Mouse (Mus musculus) intestine, embryonic 14.5 days (tissue): ENCODE measurements around the gene Ulk4. TPM values are rescaled to one million over a fixed set of nuclear protein-coding genes. Genes with fewer than 3 reads are reported as not detected.
"Not testable (repeated sequence)": the region's sequence is repeated elsewhere in the genome, so short reads cannot be mapped to it uniquely, and the experiment has no call there.

Experiments
- ATAC-seq: fragments of 200-750 bp; cut with Nextera tagmentation; replicated peaks from 2 replicates; pipeline ENCODE4 v1.8.0; 2017; ENCODE audit warnings: low read depth, moderate number of reproducible peaks, moderate TSS enrichment, moderate library complexity; ENCODE audit not compliant: low FRiP score, low TSS enrichment
- DNase-seq: peaks from one replicate; pipeline ENCODE4 v3.0.0-alpha.2; 2018; ENCODE audit warnings: low spot score
- H3K27ac ChIP-seq: fragments of 300-500 bp; sonication (generic); 2 replicates; pipeline ENCODE4 v1.5.1; 2014; ENCODE audit warnings: low read depth, mild to moderate bottlenecking, control low read depth
- H3K27me3 ChIP-seq: fragments of 300-500 bp; sonication (generic); replicated peaks from 2 replicates; pipeline ENCODE4 v1.6.1; 2014; ENCODE audit warnings: low read length, control low read depth; ENCODE audit not compliant: control insufficient read depth, insufficient read depth
- H3K36me3 ChIP-seq: fragments of 300-500 bp; sonication (generic); 2 replicates; pipeline ENCODE4 v1.6.1; 2014; ENCODE audit warnings: low read length, control low read depth; ENCODE audit not compliant: control insufficient read depth, insufficient read depth
- H3K4me1 ChIP-seq: fragments of 300-500 bp; sonication (generic); replicated peaks from 2 replicates; pipeline ENCODE4 v1.6.1; 2014; ENCODE audit warnings: low read length, control low read depth, mixed read lengths; ENCODE audit not compliant: control insufficient read depth, insufficient read depth
- H3K4me2 ChIP-seq: fragments of 300-500 bp; sonication (generic); 2 replicates; pipeline ENCODE4 v1.6.1; 2014; ENCODE audit warnings: low read length
- H3K4me3 ChIP-seq: fragments of 300-500 bp; sonication (generic); 2 replicates; pipeline ENCODE4 v1.5.1; 2014; ENCODE audit warnings: low read depth, low read length, control low read depth, mixed read lengths
- H3K9ac ChIP-seq: fragments of 300-500 bp; sonication (generic); 2 replicates; pipeline ENCODE4 v1.6.1; 2014; ENCODE audit warnings: mild to moderate bottlenecking, low read length
- H3K9me3 ChIP-seq: fragments of 300-500 bp; sonication (generic); 2 replicates; pipeline ENCODE4 v1.6.1; 2016; ENCODE audit warnings: low read length, control low read depth; ENCODE audit not compliant: control insufficient read depth
- WGBS: fragments of 180-500 bp; shearing (Covaris S2); extraction: QIAGEN DNeasy Blood & Tissue Kit; methylation state at CpG from one replicate; pipeline ENCODE4 v1.1.7; 2014; 5-methylcytosine and 5-hydroxymethylcytosine counted together
- polyA plus RNA-seq: library from polyadenylated mRNA; unstranded; fragments of >200 nt; fragmentation: Nextera tagmentation; extraction: Ambion mirVana; gene quantifications from 2 replicates; pipeline ENCODE4 v1.2.1, GENCODE M21; 2014

The Ulk4 gene
- polyA plus RNA-seq, 1 experiment from 2014 or later = 122 TPM

DNA sequence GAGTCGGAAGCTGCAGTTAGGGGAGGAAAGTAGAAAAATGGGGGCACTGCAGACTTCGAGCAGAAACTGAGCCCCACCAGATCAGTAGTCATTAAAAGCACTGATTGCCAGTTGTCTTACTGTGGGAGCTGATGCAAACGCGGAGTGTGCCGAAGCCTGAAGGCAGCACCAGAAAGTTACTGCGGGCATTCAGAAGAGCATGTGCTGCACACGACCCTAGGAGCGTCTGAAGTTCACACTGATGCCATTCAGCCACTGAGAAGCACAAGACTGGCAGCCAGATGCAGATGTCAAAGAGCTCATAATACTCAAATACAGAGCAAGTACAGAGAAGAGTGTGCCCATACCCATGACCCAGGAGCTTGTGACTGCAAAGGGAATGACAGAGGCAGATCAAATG, 216.7 kb downstream of the Ulk4 start:
- Histone ChIP-seq H3K4me3 (no peak overlapping the region), H3K9me3 (no peaks in the 10 kb centered on the region), H3K27ac (no peak overlapping the region), H3K9ac (no peak overlapping the region), H3K4me2 (no peak overlapping the region), H3K4me1 (peaks cover 3% of the 10 kb centered on the region), H3K27me3 (no peaks in the 10 kb centered on the region), H3K36me3 (no peaks in the 10 kb centered on the region)
- peak; percentile 21 for DNase-seq
- 74% methylated on average over 8 of the region's 8 CpGs for WGBS
- ATAC-seq = no peak

DNA sequence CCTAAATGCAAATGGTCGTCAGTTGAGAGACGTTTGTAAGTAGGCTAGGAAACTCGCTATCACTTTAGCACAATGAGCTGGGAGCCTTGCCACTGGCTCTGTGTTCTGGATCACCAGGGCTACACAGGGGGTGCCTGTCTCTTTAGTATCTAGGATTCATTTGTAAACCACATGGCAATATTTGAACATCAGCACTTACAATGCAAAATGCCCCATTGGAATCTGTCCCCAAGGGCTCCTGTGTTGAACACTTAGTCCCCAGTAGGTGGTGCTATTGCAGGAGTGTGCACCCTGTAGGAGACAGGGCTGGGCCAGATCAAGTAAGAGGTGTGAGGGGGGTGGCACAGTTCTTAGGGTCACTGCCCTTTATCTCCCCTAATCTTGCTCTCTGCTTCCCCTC, 217.7 kb downstream of the Ulk4 start:
- ATAC-seq (0 out of 2 replicates have a peak, but pooled peaks have one; percentile 32), DNase-seq (peak; percentile 49)
- H3K4me1 ChIP-seq = peaks cover 3% of the 10 kb centered on the region

DNA sequence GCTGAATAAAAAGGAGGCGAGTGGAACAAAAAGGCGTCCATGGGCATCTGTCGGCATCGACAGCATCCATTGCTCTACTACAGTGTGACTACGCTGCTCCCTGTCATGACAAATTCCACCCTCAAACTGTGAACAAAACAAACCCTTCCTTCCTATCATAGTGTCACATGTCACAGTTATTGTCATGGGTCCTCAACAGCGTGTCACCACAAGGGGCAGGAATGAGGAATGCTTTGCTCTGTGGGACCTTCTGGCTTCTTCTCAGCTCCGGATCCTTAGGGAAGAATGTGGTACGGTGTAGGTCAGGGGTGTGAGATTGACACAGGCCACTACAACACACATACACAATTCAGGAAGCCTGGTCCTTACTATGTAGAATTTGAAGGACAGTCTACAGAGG, 218.5 kb downstream of the Ulk4 start:
- no peak overlapping the region for H3K27ac ChIP-seq
- no peak for ATAC-seq

More for the DNA sequence above, 217.7 kb downstream of the Ulk4 start:
- H3K27me3 ChIP-seq = no peaks in the 10 kb centered on the region
- WGBS = 98% methylated on average over 3 of the region's 3 CpGs
- H3K27ac ChIP-seq = no peak overlapping the region
- H3K9me3 ChIP-seq = no peaks in the 10 kb centered on the region
- no peak overlapping the region for H3K4me3 ChIP-seq
- no peak overlapping the region for H3K4me2 ChIP-seq
- no peaks in the 10 kb centered on the region for H3K36me3 ChIP-seq
- H3K9ac ChIP-seq = no peak overlapping the region

DNA sequence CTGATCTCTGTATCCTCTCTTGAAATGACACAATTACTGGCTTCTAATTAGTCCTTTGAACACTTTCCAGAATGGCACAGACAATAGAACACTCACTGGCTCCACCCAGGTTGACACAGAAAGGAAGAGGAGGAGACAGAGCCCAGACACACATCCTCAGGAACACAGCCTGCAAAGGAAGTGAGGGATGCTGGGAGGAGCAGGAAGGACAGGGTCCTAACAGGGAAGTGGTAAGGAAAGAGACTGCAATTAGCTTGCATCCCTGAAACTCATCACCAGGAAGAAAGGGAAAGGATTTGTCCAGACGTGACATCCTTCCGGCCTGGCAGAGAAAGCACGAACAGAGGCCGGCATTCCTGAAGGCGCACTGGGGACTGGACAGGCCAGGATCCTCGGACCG, 218.9 kb downstream of the Ulk4 start:
- H3K4me3 ChIP-seq = no peak overlapping the region
- no peak overlapping the region for H3K9ac ChIP-seq
- H3K27me3 ChIP-seq = no peaks in the 10 kb centered on the region
- H3K4me1 ChIP-seq = peaks cover 3% of the 10 kb centered on the region
- WGBS = 82% methylated on average over 7 of the region's 7 CpGs
- ATAC-seq = no peak
- H3K27ac ChIP-seq = no peak overlapping the region
- no peaks in the 10 kb centered on the region for H3K9me3 ChIP-seq
- H3K4me2 ChIP-seq = no peak overlapping the region
- DNase-seq = peak; percentile 39
- H3K36me3 ChIP-seq = no peaks in the 10 kb centered on the region

More for the DNA sequence above, 218.5 kb downstream of the Ulk4 start:
- Histone ChIP-seq H3K4me3 (no peak overlapping the region), H3K4me2 (no peak overlapping the region), H3K36me3 (no peaks in the 10 kb centered on the region), H3K4me1 (peaks cover 3% of the 10 kb centered on the region), H3K9ac (no peak overlapping the region), H3K27me3 (no peaks in the 10 kb centered on the region), H3K9me3 (no peaks in the 10 kb centered on the region)
- WGBS = 90% methylated on average over 8 of the region's 8 CpGs
- peak; percentile 16 for DNase-seq

DNA sequence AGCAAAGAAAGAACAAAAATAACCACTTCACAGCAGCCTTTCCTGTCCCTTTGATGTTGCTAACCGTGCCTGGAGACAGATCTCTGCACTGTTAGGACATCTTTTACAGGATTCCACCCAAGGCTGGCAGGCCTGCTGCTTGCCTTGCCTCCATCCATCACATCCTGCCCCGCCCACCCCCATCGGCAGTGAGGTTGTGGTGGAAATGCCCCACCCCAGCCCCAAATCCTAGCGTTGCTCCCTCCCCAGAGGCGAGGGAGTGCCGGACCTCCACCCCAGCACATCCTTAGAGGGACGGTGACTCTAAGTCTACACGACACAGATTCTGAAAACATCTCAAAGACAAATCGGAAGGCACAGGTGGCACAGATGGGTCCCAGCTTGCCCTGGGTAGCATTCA, 219.6 kb downstream of the Ulk4 start:
- no peak overlapping the region for H3K27ac ChIP-seq
- peaks cover 3% of the 10 kb centered on the region for H3K4me1 ChIP-seq
- H3K4me3 ChIP-seq = no peak overlapping the region
- WGBS = 42% methylated on average over 9 of the region's 9 CpGs
- no peak overlapping the region for H3K4me2 ChIP-seq
- no peak for ATAC-seq
- DNase-seq = peak; percentile 41
- H3K27me3 ChIP-seq = no peaks in the 10 kb centered on the region
- no peak overlapping the region for H3K9ac ChIP-seq
- H3K9me3 ChIP-seq = no peaks in the 10 kb centered on the region
- H3K36me3 ChIP-seq = no peaks in the 10 kb centered on the region

DNA sequence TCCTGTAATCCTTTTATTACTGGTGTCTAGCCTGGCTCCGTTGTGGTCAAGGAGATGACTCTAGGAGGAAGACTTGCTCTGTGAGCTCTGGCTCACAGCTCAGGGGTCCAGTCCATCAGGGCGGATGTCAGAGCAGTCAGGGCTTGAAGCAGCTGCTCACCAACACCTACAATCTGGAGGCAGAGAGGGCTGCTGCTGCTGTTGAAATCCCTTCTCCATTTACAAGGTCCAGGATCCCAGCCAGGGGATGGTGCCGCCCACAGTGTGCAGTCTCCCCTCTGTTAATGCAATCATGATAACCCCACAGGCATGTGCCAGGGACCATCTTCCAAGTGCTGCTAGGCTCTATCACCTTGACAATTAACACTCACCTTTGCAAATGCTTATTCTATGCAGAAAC, 220.5 kb downstream of the Ulk4 start:
- Histone ChIP-seq H3K4me2 (no peak overlapping the region), H3K27me3 (no peaks in the 10 kb centered on the region), H3K9ac (no peak overlapping the region), H3K27ac (no peak overlapping the region), H3K9me3 (no peaks in the 10 kb centered on the region), H3K4me3 (no peak overlapping the region), H3K36me3 (no peaks in the 10 kb centered on the region), H3K4me1 (0 out of 2 replicates have a peak, but pooled peaks cover under 1% of the 10 kb centered on the region)
- peak; percentile 47 for DNase-seq
- no peak for ATAC-seq
- WGBS = 79% methylated on average over 3 of the region's 3 CpGs

DNA sequence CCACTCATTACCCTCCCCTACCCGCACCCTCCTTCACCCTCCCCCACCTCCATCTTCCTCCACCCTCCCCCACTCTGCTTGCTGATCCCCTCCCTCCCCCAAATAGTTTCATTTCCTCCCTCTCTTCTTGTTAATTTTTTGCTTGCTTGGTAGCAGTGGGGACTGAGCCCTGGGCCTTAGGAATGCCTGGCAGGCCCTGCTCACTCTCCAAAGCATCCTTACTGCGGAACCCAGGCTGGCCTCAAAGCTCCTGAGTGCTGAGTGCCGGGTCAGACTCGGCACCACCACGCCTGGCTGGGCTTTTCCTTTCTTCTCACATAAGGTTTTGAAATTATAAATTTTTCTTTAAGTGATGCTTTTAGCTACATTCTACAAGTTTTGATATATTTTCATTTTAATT, 221.0 kb downstream of the Ulk4 start:
- no peak overlapping the region for H3K4me3 ChIP-seq
- no peaks in the 10 kb centered on the region for H3K36me3 ChIP-seq
- H3K9ac ChIP-seq = no peak overlapping the region
- WGBS = 81% methylated on average over 5 of the region's 5 CpGs
- H3K4me1 ChIP-seq = no peaks in the 10 kb centered on the region
- H3K4me2 ChIP-seq = no peak overlapping the region
- DNase-seq (peak; percentile 23), ATAC-seq (no peak)
- H3K9me3 ChIP-seq = no peaks in the 10 kb centered on the region
- no peak overlapping the region for H3K27ac ChIP-seq
- H3K27me3 ChIP-seq = no peaks in the 10 kb centered on the region

DNA sequence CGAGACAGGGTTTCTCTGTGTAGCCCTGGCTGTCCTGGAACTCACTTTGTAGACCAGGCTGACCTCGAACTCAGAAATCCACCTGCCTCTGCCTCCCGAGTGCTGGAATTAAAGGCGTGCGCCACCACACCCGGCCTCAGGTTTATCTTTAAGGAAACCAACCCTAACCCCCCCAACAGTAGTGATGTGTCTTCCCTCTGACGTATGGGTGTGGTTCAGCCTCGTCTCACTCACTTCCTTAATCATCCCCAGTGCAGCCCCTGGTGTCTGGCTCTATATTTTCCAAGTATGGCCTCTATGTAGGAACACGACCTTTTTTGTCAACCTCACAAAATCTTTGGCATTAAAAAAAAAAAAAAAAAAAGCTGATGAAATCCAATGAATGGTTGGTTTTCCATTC, 231.3 kb downstream of the Ulk4 start:
- ATAC-seq, H3K4me1 ChIP-seq, H3K9me3 ChIP-seq, H3K9ac ChIP-seq, H3K27ac ChIP-seq, DNase-seq, H3K36me3 ChIP-seq, H3K27me3 ChIP-seq, H3K4me3 ChIP-seq, H3K4me2 ChIP-seq: not testable (repeated sequence)
- WGBS = 73% methylated on average over 9 of the region's 9 CpGs

DNA sequence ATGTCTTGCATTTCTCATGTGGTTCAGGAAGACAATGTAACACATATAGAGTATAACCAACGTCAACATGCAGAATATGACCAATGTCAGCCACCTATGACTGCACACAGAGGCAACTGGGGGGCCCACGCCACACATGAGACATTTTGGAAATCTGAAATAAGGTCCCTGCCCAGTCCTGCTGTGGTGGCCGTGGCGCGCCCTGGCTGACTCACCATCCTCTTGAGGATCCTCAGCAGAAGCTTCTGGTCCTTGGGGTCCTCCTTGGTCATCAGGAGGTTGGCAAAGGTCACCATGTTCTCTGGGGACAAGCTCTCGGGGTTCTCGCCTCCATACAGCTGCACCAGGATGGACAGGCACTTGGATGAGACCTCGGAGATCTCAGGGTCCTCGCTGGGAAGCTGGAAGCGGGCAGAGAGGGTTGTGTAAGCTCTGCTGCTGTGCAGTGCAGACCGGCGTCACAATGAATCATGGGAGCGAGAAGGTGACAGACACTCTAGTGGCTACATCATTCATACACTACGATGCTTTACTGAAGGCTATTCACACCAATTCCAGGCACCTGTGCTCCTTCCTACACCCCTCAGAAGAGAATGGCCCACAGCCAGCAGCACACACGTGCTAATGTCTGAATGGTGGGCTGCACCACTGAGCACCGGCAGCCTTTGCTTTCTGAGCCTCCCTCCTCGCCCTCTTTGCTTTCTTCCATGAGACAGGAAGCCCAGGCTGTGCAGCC, 232.4 kb downstream of the Ulk4 start:
- no peak for ATAC-seq
- no peak overlapping the region for H3K4me3 ChIP-seq
- 80% methylated on average over 17 of the region's 17 CpGs for WGBS

More for the DNA sequence above, 232.4 kb downstream of the Ulk4 start:
- no peak overlapping the region for H3K27ac ChIP-seq
- no peak overlapping the region for H3K4me2 ChIP-seq
- H3K36me3 ChIP-seq = no peaks in the 10 kb centered on the region
- H3K9me3 ChIP-seq = no peaks in the 10 kb centered on the region
- no peaks in the 10 kb centered on the region for H3K27me3 ChIP-seq
- no peak overlapping the region for H3K9ac ChIP-seq
- H3K4me1 ChIP-seq = no peaks in the 10 kb centered on the region
- DNase-seq = no peak
